Comparison of ENCODE assay signal across 8 mouse cellular contexts in genomic region chr5:3596399-3596766, GRCm38 (mm10). TPM values are rescaled to one million over a fixed set of nuclear protein-coding genes. Genes with fewer than 3 reads are reported as not detected.
DNase-seq lines count a peak whose midpoint lies in the region; ATAC-seq lines count a peak whose summit lies in the region.

Gene Rbm48 (minus strand): TSS chr5:3596585.

- no peaks in the 10 kb centered on the region for H3K27me3 ChIP-seq in intestine, embryonic 14.5 days (replicated peaks; ENCODE audit: control insufficient read depth, insufficient read depth, low read length)

- intact Hi-C loops in left cerebral cortex, postnatal 10 days (cut with DNase I), result no loop called here

- H3K9ac ChIP-seq in intestine, embryonic 14.5 days (ENCODE audit: low read length), result peak within 1 kb of the TSS; percentile 69

- ATAC-seq in intestine, embryonic 14.5 days (replicated peaks; ENCODE audit: low FRiP score, low TSS enrichment, low read depth), result peak; percentile 85
- ATAC-seq in megakaryocyte progenitor cell, adult 5-6 weeks (replicated peaks; ENCODE audit: poor library complexity), result peak; percentile 87

- H3K4me1 ChIP-seq in intestine, embryonic 14.5 days (replicated peaks; ENCODE audit: control insufficient read depth, insufficient read depth, low read length), result peaks cover 16% of the 10 kb centered on the region

- H3K4me3 ChIP-seq in intestine, embryonic 14.5 days (ENCODE audit: low read depth, low read length), result peak within 1 kb of the TSS; percentile 73

- peaks cover 13% of the 10 kb centered on the region for H3K36me3 ChIP-seq in intestine, embryonic 14.5 days (ENCODE audit: control insufficient read depth, insufficient read depth, low read length)

- peak within 1 kb of the TSS; percentile 47; the same call in 1 of the 2 replicates for H3K27ac ChIP-seq in intestine, embryonic 14.5 days (ENCODE audit: low read depth)

- DNase-seq in adrenal gland, adult 2 months, result peak; percentile 88
- peak; percentile 87 for DNase-seq in embryo, embryonic 11 days
- peak; percentile 78 for DNase-seq in gastrocnemius, postnatal 25 days
- DNase-seq in intestine, embryonic 14.5 days (ENCODE audit: low spot score), result no peak
- peak; percentile 84 to 91 for DNase-seq in left cerebral cortex, postnatal 10 days (ENCODE audit: extremely low spot score in 1 of 2, low spot score in 2 of 2)
- peak; percentile 88 for DNase-seq in right cerebral cortex, postnatal 14 days
- DNase-seq in urinary bladder, postnatal 36 days (ENCODE audit: low spot score in 2 of 2), result peak; percentile 81 to 82

- H3K9me3 ChIP-seq in intestine, embryonic 14.5 days (ENCODE audit: control insufficient read depth, low read length), result no peaks in the 10 kb centered on the region

- under 1% methylated on average over 31 of the region's 31 CpGs for WGBS in intestine, embryonic 14.5 days

- peak within 1 kb of the TSS; percentile 85 for H3K4me2 ChIP-seq in intestine, embryonic 14.5 days (ENCODE audit: low read length)

RNA-seq across cellular contexts. Expression of gene Rbm48, which starts in this region (rescaled TPM):
- 1 to 10 TPM; 8.8 to 9.4 TPM for total RNA-seq in adrenal gland, adult 2 months (2021)
- 2.0 and 2.8 TPM in 2 replicates for polyA plus RNA-seq in adrenal gland, adult 2 months (2012; rRNA removed)
- 1 to 10 TPM; 4.3 to 4.7 TPM for total RNA-seq in gastrocnemius, postnatal 25 days (2021)
- 14.0 and 14.1 TPM in 2 replicates for polyA plus RNA-seq in intestine, embryonic 14.5 days (2014; fragmentation: Nextera tagmentation; extraction: Ambion mirVana)
- total RNA-seq in left cerebral cortex, postnatal 10 days (2021), result 10 to 100 TPM; 11.5 to 12.3 TPM
- total RNA-seq in megakaryocyte progenitor cell, adult 5-6 weeks (2015), result 13.0 and 15.4 TPM in 2 replicates
- 27.4 and 32.4 TPM in 2 replicates for total RNA-seq in megakaryocyte progenitor cell, adult 5-6 weeks (2017)
